Mouse (Mus musculus) forebrain, postnatal 0 days (tissue): ENCODE data around the gene Ankrd12. TPM values are rescaled to one million over a fixed set of nuclear protein-coding genes. Genes with fewer than 3 reads are reported as not detected.

Experiments used
- ATAC-seq: fragments of 200-750 bp; cut with Nextera tagmentation; 2 replicates; pipeline ENCODE4 v1.8.0; 2017; ENCODE audit warnings: mild to moderate bottlenecking, moderate library complexity
- DNase-seq: peaks from one replicate; pipeline ENCODE4 v3.0.0-alpha.2; 2015
- H3K27ac ChIP-seq: fragments of 300-500 bp; sonication (generic); 2 replicates; pipeline ENCODE4 v1.5.1; 2014; ENCODE audit warnings: low read depth, mild to moderate bottlenecking, antibody characterized with exemption, low read length, moderate library complexity, mixed read lengths
- H3K27me3 ChIP-seq: fragments of 300-500 bp; sonication (generic); 2 replicates; pipeline ENCODE4 v1.6.1; 2014; ENCODE audit warnings: mild to moderate bottlenecking, low read length, mixed read lengths; ENCODE audit not compliant: insufficient read depth
- H3K36me3 ChIP-seq: fragments of 300-500 bp; sonication (generic); 2 replicates; pipeline ENCODE4 v1.6.1; 2014; ENCODE audit warnings: mild to moderate bottlenecking, moderate library complexity; ENCODE audit not compliant: insufficient read depth
- H3K4me1 ChIP-seq: fragments of 300-500 bp; sonication (generic); 2 replicates; pipeline ENCODE4 v1.6.1; 2014; ENCODE audit warnings: antibody characterized with exemption; ENCODE audit not compliant: insufficient read depth
- H3K4me2 ChIP-seq: fragments of 300-500 bp; sonication (generic); 2 replicates; pipeline ENCODE4 v1.6.1; 2014; ENCODE audit warnings: low read depth, mild to moderate bottlenecking, moderate library complexity
- H3K4me3 ChIP-seq: fragments of 300-500 bp; sonication (generic); 2 replicates; pipeline ENCODE4 v1.5.1; 2014; ENCODE audit warnings: low read depth, low read length, mixed read lengths
- H3K9ac ChIP-seq: fragments of 300-500 bp; sonication (generic); 2 replicates; pipeline ENCODE4 v1.6.1; 2014; ENCODE audit warnings: mild to moderate bottlenecking
- H3K9me3 ChIP-seq: fragments of 300-500 bp; sonication (generic); 2 replicates; pipeline ENCODE4 v1.6.1; 2016; ENCODE audit warnings: low read length
- CTCF ChIP-seq: sonication (generic); IDR thresholded peaks from 2 replicates; pipeline ENCODE4 v1.5.1; 2016; ENCODE audit warnings: antibody characterized with exemption, control low read depth, low read depth
- WGBS: fragments of 180-500 bp; shearing (Covaris S2); extraction: QIAGEN DNeasy Blood & Tissue Kit; methylation state at CpG from one replicate; pipeline ENCODE4 v1.1.7; 2014; 5-methylcytosine and 5-hydroxymethylcytosine counted together
- polyA plus RNA-seq: library from polyadenylated mRNA; unstranded; fragments of >200 nt; fragmentation: Nextera tagmentation; extraction: Ambion mirVana; gene quantifications from 2 replicates; pipeline ENCODE4 v1.2.1, GENCODE M21; 2015
- total RNA-seq: library from RNA; depleted of rRNA; stranded (reverse); fragments of >200 nt; gene quantifications from 2 replicates; pipeline ENCODE4 v1.2.3, GENCODE M21; 2014

The Ankrd12 gene
- total and polyA plus RNA-seq, 2 experiments from 2014 or later = 74.7 to 207 TPM

DNA sequence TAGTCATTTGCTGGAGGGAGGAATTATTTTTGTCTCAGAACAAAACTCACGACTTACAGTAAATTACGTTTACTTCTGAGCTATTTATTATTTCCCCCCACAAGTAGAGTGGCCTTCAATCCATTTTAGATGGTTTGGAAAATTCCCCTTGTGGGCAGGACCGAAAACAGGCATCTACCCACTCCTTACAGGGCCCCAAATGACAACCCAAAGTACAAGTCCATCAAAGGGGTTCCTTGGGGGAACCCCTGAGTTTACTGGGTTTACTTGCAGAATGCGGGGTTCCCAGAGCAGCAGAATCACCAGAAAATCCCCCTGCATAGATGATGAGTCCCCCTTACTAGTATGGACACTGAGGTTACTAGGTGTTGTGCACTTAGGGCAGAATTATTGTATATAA is 35.3 kb upstream of the Ankrd12 start:
- H3K4me2 ChIP-seq = peak overlapping the region; percentile 64
- no peaks in the 10 kb centered on the region for H3K4me1 ChIP-seq
- H3K36me3 ChIP-seq = peaks cover 33% of the 10 kb centered on the region
- H3K9ac ChIP-seq = peak overlapping the region; percentile 74
- H3K9me3 ChIP-seq = no peaks in the 10 kb centered on the region
- no peak overlapping the region for H3K27ac ChIP-seq
- no peak for TF ChIP-seq CTCF
- peak overlapping the region; percentile 92 for H3K4me3 ChIP-seq
- WGBS = 36% methylated on average over 4 of the region's 4 CpGs
- DNase-seq = no peak
- no peak for ATAC-seq
- H3K27me3 ChIP-seq = no peaks in the 10 kb centered on the region

GRCm38 (mm10) chr17:66111402-66111959 is 34.6 kb upstream of the Ankrd12 start, which contains the start of gene Washc1:
Gene Washc1 (plus strand): TSS chr17:66111545.
- peak within 1 kb of the TSS; percentile 74 for H3K9ac ChIP-seq
- peaks cover 26% of the 10 kb centered on the region for H3K36me3 ChIP-seq
- WGBS = under 1% methylated on average over 37 of the region's 41 CpGs
- peak within 1 kb of the TSS; percentile 64 for H3K4me2 ChIP-seq
- H3K9me3 ChIP-seq = no peaks in the 10 kb centered on the region
- no peaks in the 10 kb centered on the region for H3K4me1 ChIP-seq
- peak within 1 kb of the TSS; percentile 92 for H3K4me3 ChIP-seq
- H3K27ac ChIP-seq = peak within 1 kb of the TSS; percentile 59
- TF ChIP-seq CTCF = peak; percentile 28; the same call in 1 of the 2 replicates
- ATAC-seq = peak; percentile 99
- H3K27me3 ChIP-seq = no peaks in the 10 kb centered on the region
- DNase-seq = peak; percentile 89

DNA sequence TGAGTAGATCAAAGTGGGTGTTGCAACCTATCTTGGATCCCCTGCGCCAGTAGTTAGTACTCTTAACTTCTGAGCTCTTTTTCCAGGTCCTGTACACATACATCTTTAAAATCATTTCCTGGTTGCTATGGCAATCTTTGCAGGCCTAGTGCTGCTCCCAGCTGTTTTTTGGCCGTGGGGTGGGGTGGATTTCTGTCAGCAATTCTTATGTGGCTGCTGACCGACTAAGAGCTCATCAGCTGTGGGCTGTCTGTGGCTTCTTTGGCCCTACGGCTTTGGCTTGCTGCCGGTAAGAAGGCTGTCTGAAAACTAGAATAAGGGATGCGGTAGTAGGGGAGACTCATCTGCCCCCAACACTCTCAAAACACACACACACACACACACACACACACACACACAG is 33.9 kb upstream of the Ankrd12 start:
- Histone ChIP-seq H3K9me3 (no peaks in the 10 kb centered on the region), H3K4me1 (no peaks in the 10 kb centered on the region), H3K4me3 (peak overlapping the region; percentile 92), H3K27me3 (no peaks in the 10 kb centered on the region), H3K9ac (no peak overlapping the region), H3K36me3 (peaks cover 19% of the 10 kb centered on the region), H3K4me2 (peak overlapping the region; percentile 64), H3K27ac (no peak overlapping the region)
- no peak for TF ChIP-seq CTCF
- no peak for DNase-seq
- no peak for ATAC-seq
- WGBS = 47% methylated on average over 6 of the region's 6 CpGs

GRCm38 (mm10) chr17:66108198-66108597 is 31.3 kb upstream of the Ankrd12 start:
- 82% methylated on average over 4 of the region's 4 CpGs for WGBS
- no peak for ATAC-seq

GRCm38 (mm10) chr17:66107466-66107865 is 30.6 kb upstream of the Ankrd12 start:
- Histone ChIP-seq H3K36me3 (no peaks in the 10 kb centered on the region), H3K4me1 (no peaks in the 10 kb centered on the region), H3K27me3 (no peaks in the 10 kb centered on the region), H3K27ac (no peak overlapping the region), H3K4me2 (no peak overlapping the region), H3K4me3 (no peak overlapping the region), H3K9me3 (no peaks in the 10 kb centered on the region), H3K9ac (no peak overlapping the region)
- 67% methylated on average over 8 of the region's 8 CpGs for WGBS
- no peak for ATAC-seq
- DNase-seq = no peak
- TF ChIP-seq CTCF = no peak

More at GRCm38 (mm10) chr17:66108198-66108597, 31.3 kb upstream of the Ankrd12 start:
- Histone ChIP-seq H3K36me3 (no peaks in the 10 kb centered on the region), H3K4me2 (no peak overlapping the region), H3K27me3 (no peaks in the 10 kb centered on the region), H3K9me3 (no peaks in the 10 kb centered on the region), H3K4me1 (no peaks in the 10 kb centered on the region), H3K4me3 (no peak overlapping the region), H3K9ac (no peak overlapping the region), H3K27ac (no peak overlapping the region)
- no peak for TF ChIP-seq CTCF
- DNase-seq = no peak

GRCm38 (mm10) chr17:66106601-66107267 is 29.8 kb upstream of the Ankrd12 start:
- ATAC-seq (no peak), DNase-seq (peak; percentile 74)
- Histone ChIP-seq H3K4me1 (no peaks in the 10 kb centered on the region), H3K36me3 (no peaks in the 10 kb centered on the region), H3K27me3 (no peaks in the 10 kb centered on the region), H3K27ac (no peak overlapping the region), H3K9ac (no peak overlapping the region), H3K4me2 (no peak overlapping the region), H3K9me3 (no peaks in the 10 kb centered on the region), H3K4me3 (no peak overlapping the region)
- WGBS = 53% methylated on average over 10 of the region's 10 CpGs
- peak; percentile 78 for TF ChIP-seq CTCF

DNA sequence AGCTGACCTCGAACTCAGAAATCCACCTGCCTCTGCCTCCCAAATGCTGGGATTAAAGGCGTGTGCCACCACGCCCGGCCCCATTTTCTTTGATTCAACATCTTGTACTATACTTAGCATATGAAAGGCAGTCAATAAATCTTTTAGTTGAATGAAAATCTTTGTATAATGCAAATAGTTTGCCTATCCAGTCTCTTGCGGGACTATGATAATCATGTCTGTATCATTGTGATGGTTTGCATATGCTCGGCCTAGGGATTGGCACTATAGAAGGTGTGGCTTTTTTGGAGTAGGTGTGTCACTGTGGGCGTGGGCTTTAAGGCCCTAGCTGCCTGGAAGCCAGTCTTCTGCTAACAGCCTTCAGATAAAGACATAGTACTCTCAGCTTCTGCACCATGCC is 27.2 kb upstream of the Ankrd12 start:
- Histone ChIP-seq H3K9me3 (no peaks in the 10 kb centered on the region), H3K4me2 (no peak overlapping the region), H3K9ac (no peak overlapping the region), H3K4me1 (peaks cover 4% of the 10 kb centered on the region; the same call in 1 of the 2 replicates), H3K36me3 (no peaks in the 10 kb centered on the region), H3K4me3 (no peak overlapping the region), H3K27ac (no peak overlapping the region), H3K27me3 (no peaks in the 10 kb centered on the region)
- no peak for ATAC-seq
- no peak for TF ChIP-seq CTCF
- 84% methylated on average over 7 of the region's 7 CpGs for WGBS
- DNase-seq = no peak
